Mouse (Mus musculus) neural tube, embryonic 11.5 days (tissue): ENCODE measurements around the gene Scaf11. TPM values are rescaled to one million over a fixed set of nuclear protein-coding genes. Genes with fewer than 3 reads are reported as not detected.

Experiments
- ATAC-seq: fragments of 200-750 bp; cut with Nextera tagmentation; 2 replicates; pipeline ENCODE4 v1.8.0; 2017; ENCODE audit warnings: moderate number of reproducible peaks, mild to moderate bottlenecking, moderate TSS enrichment, moderate library complexity; ENCODE audit not compliant: insufficient read depth, low FRiP score, low TSS enrichment
- DNase-seq: peaks from one replicate; pipeline ENCODE4 v3.0.0-alpha.2; 2015; ENCODE audit warnings: low spot score
- H3K27ac ChIP-seq: fragments of 300-500 bp; sonication (generic); 2 replicates; pipeline ENCODE4 v1.5.1; 2014; ENCODE audit warnings: low read depth, mild to moderate bottlenecking, low read length
- H3K27me3 ChIP-seq: fragments of 300-500 bp; sonication (generic); 2 replicates; pipeline ENCODE4 v1.6.1; 2014; ENCODE audit warnings: mild to moderate bottlenecking, low read length, mixed read lengths; ENCODE audit not compliant: control insufficient read depth, insufficient read depth
- H3K36me3 ChIP-seq: fragments of 300-500 bp; sonication (generic); 2 replicates; pipeline ENCODE4 v1.6.1; 2014; ENCODE audit warnings: mild to moderate bottlenecking, low read length, moderate library complexity, mixed read lengths; ENCODE audit not compliant: control insufficient read depth, insufficient read depth
- H3K4me1 ChIP-seq: fragments of 300-500 bp; sonication (generic); 2 replicates; pipeline ENCODE4 v1.6.1; 2014; ENCODE audit warnings: low read length, mixed read lengths; ENCODE audit not compliant: control insufficient read depth, insufficient read depth
- H3K4me2 ChIP-seq: fragments of 300-500 bp; sonication (generic); 2 replicates; pipeline ENCODE4 v1.6.1; 2014; ENCODE audit warnings: low read depth, mild to moderate bottlenecking, moderate library complexity
- H3K4me3 ChIP-seq: fragments of 300-500 bp; sonication (generic); 2 replicates; pipeline ENCODE4 v1.5.1; 2014; ENCODE audit warnings: low read depth, low read length
- H3K9ac ChIP-seq: fragments of 300-500 bp; sonication (generic); 2 replicates; pipeline ENCODE4 v1.6.1; 2014; ENCODE audit warnings: mild to moderate bottlenecking, low read length
- H3K9me3 ChIP-seq: fragments of 300-500 bp; sonication (generic); 2 replicates; pipeline ENCODE4 v1.6.1; 2016; ENCODE audit warnings: low read length; ENCODE audit not compliant: control insufficient read depth
- WGBS: fragments of 180-500 bp; shearing (Covaris S2); extraction: QIAGEN DNeasy Blood & Tissue Kit; methylation state at CpG from one replicate; pipeline ENCODE4 v1.1.7; 2014; 5-methylcytosine and 5-hydroxymethylcytosine counted together
- microRNA-seq: library from miRNA; unstranded; fragments of <30 nt; microRNA quantifications from one replicate; pipeline ENCODE4, GENCODE M21; 2016
- polyA plus RNA-seq: library from polyadenylated mRNA; unstranded; fragments of >200 nt; fragmentation: Nextera tagmentation; extraction: Ambion mirVana; gene quantifications from 2 replicates; pipeline ENCODE4 v1.2.1, GENCODE M21; 2014

Scaf11 gene
- polyA plus RNA-seq, 1 experiment from 2014 or later: 96.8 TPM

GRCm38 (mm10) chr15:96372628-96373027, 88.0 kb downstream of the Scaf11 start:
- H3K36me3 ChIP-seq: peaks cover 24% of the 10 kb centered on the region
- no peak for ATAC-seq
- 91% methylated on average over 6 of the region's 6 CpGs for WGBS
- no peaks in the 10 kb centered on the region for H3K27me3 ChIP-seq
- H3K27ac ChIP-seq: no peak overlapping the region
- no peak overlapping the region for H3K9ac ChIP-seq
- H3K4me1 ChIP-seq: no peaks in the 10 kb centered on the region
- no peak overlapping the region for H3K4me2 ChIP-seq
- no peak for DNase-seq
- H3K4me3 ChIP-seq: no peak overlapping the region
- H3K9me3 ChIP-seq: no peaks in the 10 kb centered on the region

GRCm38 (mm10) chr15:96371311-96371710, 89.3 kb downstream of the Scaf11 start:
- no peak overlapping the region for H3K9ac ChIP-seq
- H3K27me3 ChIP-seq: no peaks in the 10 kb centered on the region
- 97% methylated on average over 18 of the region's 18 CpGs for WGBS
- no peak overlapping the region for H3K4me3 ChIP-seq
- peaks cover 24% of the 10 kb centered on the region for H3K36me3 ChIP-seq
- H3K27ac ChIP-seq: no peak overlapping the region
- DNase-seq (no peak), ATAC-seq (no peak)
- no peaks in the 10 kb centered on the region for H3K9me3 ChIP-seq
- no peak overlapping the region for H3K4me2 ChIP-seq
- no peaks in the 10 kb centered on the region for H3K4me1 ChIP-seq

GRCm38 (mm10) chr15:96366176-96366963, 94.3 kb downstream of the Scaf11 start:
- no peak overlapping the region for H3K9ac ChIP-seq
- ATAC-seq: no peak

GRCm38 (mm10) chr15:96365351-96365750, 95.3 kb downstream of the Scaf11 start:
- Histone ChIP-seq H3K4me2 (no peak overlapping the region), H3K27me3 (no peaks in the 10 kb centered on the region), H3K9me3 (no peaks in the 10 kb centered on the region), H3K9ac (no peak overlapping the region), H3K4me3 (no peak overlapping the region), H3K27ac (no peak overlapping the region), H3K4me1 (no peaks in the 10 kb centered on the region), H3K36me3 (peaks cover 11% of the 10 kb centered on the region; the same call in 1 of the 2 replicates)
- DNase-seq (no peak), ATAC-seq (no peak)
- 82% methylated on average over 3 of the region's 3 CpGs for WGBS

More at GRCm38 (mm10) chr15:96366176-96366963, 94.3 kb downstream of the Scaf11 start:
- no peaks in the 10 kb centered on the region for H3K27me3 ChIP-seq
- peaks cover 18% of the 10 kb centered on the region for H3K36me3 ChIP-seq
- H3K9me3 ChIP-seq: no peaks in the 10 kb centered on the region
- H3K4me1 ChIP-seq: no peaks in the 10 kb centered on the region
- 87% methylated on average over 11 of the region's 11 CpGs for WGBS
- DNase-seq: no peak
- no peak overlapping the region for H3K27ac ChIP-seq
- no peak overlapping the region for H3K4me3 ChIP-seq
- no peak overlapping the region for H3K4me2 ChIP-seq

Small RNAs within 50 kb of the gene (microRNA-seq; reads per million reads assigned to microRNA genes)
- gene Gm25397: not detected

Other genes with a start within 250 kb of the Scaf11 start
- 40.1 and 40.3 TPM in 2 replicates for gene Arid2, start 173.3 kb downstream of the Scaf11 start, polyA plus RNA-seq
- gene Slc38a1, start 182.1 kb upstream of the Scaf11 start, polyA plus RNA-seq: 122 and 124 TPM in 2 replicates
- 217 and 219 TPM in 2 replicates for gene Slc38a2, start 238.9 kb upstream of the Scaf11 start, polyA plus RNA-seq